Mouse (Mus musculus) fat pad, adult 2 months (tissue): Measurements from ENCODE around the gene Nyap1.
"Not testable (repeated sequence)": the region's sequence is repeated elsewhere in the genome, so short reads cannot be mapped to it uniquely, and the experiment has no call there.

Experiments used
- DNase-seq: peaks from one replicate; pipeline ENCODE4 v3.0.0-alpha.2; 2011; ENCODE audit warnings: low read depth, low spot score; ENCODE audit errors: extremely low read depth

Gene Nyap1

GRCm38 (mm10) chr5:137745214-137746171 is 4.1 kb upstream of the Nyap1 start, which contains the start of gene Tsc22d4:
TSS of gene Tsc22d4 (plus strand) at chr5:137745730.
- no peak for DNase-seq

- no peak for DNase-seq
Observed at GRCm38 (mm10) chr5:137744197-137744596, 2.8 kb upstream of the Nyap1 start.

- DNase-seq: no peak
Observed at GRCm38 (mm10) chr5:137742836-137743235, 1.4 kb upstream of the Nyap1 start.

DNA sequence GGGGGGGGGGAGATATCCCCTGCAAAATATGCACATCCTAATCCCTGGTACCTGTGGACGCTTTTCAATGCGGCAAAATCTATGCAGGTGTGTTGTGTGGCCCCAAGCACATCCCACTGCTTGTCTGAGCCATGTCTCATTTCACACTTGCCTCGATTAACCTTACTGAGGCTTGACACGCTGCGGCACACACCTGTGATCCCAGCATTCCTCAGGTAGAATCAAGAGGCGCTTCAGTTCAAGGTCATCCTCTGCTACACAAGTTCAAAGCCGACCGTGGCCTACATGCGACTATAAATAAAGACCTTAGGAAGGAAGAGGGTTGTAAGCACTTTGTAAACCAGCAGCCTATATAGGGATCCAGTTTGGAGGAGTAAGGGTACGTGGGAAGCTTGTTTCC is 641 bp upstream of the Nyap1 start:
- DNase-seq: no peak

- no peak for DNase-seq
Observed at GRCm38 (mm10) chr5:137740506-137740905, 901 bp downstream of the Nyap1 start.

GRCm38 (mm10) chr5:137739471-137739870 is 1.9 kb downstream of the Nyap1 start:
- DNase-seq: no peak

- DNase-seq: no peak
Observed at GRCm38 (mm10) chr5:137738516-137738915, 2.9 kb downstream of the Nyap1 start.

- no peak for DNase-seq
Observed at GRCm38 (mm10) chr5:137737400-137737940, 3.9 kb downstream of the Nyap1 start.

DNA sequence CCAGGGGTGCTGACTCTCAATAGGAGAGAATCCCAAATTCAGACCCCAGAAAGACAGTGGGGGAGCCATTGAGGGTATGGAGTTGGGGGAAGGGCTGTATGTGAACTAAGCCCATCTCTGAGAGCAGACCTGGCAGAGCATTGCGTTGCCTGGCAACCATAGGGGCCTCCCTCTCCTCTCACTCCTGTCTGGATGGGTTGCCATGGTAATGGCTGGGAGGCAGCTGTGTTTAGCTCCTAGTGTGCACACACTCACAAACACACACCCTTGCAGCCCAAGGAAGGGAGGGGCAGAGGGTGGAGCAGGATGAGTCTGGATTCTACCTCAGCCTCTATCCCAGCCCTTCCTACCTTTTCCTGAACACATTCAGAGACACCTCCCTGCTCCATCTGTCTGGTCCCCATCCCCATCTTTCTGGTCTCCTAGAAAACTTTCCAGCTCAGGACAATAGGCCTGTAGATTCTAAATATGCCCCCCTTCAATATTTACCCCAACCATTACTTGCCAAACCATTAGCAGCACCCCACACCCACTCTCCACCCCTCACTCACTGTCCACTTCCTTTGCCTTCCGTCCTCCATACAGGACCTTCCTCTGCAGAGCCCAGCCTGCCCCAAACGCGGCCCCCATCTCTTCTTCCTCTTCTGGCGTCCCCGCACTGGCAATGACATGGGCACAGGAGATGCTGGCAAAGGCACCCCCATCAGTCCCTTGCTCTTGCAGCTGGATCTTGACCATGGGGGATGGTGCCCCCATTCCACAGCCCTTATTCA is 6.9 kb downstream of the Nyap1 start:
- DNase-seq: no peak

GRCm38 (mm10) chr5:137733638-137734288 is 7.6 kb downstream of the Nyap1 start:
- no peak for DNase-seq

GRCm38 (mm10) chr5:137726767-137727166 is 14.6 kb downstream of the Nyap1 start:
- no peak for DNase-seq

- no peak for DNase-seq
Observed at GRCm38 (mm10) chr5:137723840-137724239, 17.6 kb downstream of the Nyap1 start.

DNA sequence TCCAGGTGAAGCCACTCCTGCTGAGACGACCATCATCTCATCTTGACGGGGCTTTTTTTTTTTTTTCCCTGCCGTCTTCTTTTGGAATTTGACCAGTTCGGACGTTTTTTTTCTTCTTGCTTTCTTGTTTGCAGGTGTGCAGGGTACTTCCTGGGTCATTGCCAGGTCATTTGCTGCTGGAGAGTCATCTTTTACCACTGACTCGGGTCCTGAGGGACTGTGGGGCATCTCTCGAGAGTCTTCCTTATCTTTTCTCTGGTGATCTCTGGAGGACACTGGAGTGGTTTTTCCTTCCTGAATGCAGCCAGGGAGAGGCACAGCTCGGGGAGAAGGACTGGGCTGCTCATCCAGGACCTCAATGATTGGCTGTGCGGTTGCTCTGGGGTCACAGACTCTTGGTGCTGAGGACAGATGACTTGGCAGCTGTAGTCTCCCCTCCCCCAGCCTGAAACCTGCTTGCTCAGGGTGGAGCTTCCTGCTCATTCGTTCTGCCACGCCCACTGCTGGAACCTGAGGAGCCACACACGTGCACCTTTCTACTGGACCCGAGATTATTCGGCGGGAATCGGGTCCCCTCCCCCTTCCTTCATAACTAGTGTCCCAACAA is 20.7 kb downstream of the Nyap1 start:
- not testable (repeated sequence) for DNase-seq

- no peak for DNase-seq
Observed at GRCm38 (mm10) chr5:137719088-137719487, 22.3 kb downstream of the Nyap1 start.

DNA sequence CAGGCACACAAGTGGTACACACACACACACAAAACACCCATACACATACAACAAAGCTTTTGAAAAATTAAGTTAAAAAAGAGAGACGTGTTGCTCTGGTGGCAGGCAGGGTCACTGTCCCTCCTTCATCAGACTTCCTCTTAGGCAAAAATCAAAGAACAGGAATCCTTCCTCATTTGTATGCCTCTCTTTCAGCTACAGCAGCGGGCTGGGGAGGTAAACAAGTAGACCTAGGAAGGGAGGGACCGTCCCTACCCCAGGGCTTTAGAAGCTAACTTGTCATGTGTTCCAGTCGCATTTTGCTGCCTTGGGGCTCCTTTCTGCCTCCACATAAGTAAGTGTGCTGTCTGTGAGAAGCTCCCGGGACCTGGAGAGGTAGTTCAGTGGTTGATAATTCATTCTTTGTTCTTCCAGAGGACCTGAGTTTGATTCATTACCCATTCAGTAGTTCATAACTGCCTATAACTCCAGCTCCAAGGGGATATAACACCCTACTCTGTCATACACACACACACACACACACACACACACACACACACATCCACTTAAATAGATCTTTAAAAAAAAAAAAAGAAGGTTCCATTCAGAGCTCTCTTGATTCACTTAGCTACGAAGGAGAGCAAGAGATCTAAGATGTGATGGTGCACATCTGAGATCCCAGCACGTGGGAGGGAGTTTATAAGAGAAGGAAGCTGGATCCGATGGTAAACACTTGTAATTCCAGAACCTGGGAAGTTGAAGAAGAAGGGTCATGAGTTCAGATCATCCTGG is 23.2 kb downstream of the Nyap1 start:
- no peak for DNase-seq

DNA sequence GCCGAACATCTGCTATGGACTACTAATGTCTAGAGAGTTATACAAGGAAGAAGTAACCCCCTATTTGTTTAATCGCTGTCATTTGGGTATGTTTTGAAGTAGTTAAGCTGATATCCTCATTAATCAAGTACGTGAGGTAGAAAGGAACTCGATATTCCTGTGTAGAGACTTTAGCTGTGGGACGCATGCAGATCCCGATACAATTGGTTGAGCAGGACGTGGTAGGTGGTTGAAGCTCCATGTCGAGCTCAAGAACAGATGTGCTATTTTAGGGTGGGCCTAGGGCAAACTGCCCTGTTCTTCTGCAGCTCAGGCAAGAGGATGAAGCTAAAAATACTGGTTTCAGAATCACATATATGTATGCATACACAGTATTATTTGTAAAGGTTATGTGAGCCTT is 25.7 kb downstream of the Nyap1 start:
- DNase-seq: no peak

DNA sequence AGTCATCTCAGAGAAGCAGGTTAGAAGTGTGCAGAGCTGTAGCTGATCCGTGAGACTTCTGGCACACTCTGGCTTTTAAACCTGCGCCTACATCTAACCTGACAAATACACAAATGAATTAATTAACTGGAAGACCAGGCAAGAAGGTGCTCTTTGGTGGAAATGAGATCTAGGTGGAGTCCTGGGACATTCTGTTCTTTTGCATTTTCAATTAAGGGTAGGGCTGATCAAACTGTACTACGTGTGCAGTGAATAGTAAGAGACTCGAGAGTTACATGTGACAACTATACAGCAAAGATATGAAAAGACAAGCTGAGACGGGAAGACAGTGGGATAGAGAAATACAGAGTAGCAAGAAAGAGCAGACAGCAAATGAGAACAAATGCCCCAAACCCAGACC is 28.0 kb downstream of the Nyap1 start:
- DNase-seq: no peak

DNA sequence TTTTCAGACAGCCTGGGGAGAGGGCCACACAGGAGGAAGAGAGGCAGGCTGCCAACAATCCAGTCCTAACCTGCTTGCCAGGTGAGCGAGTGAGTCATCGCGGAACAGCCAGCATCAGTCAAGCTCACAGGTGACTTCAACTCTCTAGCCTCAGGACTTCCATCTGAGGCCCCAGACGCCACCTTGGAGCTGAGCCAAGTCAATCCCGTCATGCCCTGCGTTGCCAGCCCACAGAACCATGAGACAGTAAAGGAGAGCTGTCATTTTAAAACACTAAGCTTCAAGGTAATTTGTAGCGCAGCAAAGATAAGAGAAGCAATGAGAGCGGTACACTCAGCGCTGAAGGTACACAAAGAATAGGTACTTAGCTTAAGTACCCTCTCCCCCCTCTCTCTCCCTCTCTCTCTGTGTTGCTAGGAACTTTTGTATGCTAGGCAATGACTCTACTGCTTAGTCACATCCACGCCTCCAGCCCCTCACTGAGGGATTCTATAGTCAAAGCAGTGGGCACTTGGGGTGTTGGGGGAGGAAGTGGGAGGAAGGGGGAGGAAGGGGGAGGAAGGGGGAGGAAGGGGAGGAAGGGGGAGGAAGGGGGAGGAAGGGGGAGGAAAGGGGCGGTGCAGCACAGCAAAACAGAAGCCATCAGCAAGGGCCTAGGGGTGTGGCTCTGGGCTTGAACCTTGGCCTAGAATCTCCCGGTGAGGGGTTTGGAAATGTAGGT is 34.3 kb downstream of the Nyap1 start:
- DNase-seq: peak; percentile 91

DNA sequence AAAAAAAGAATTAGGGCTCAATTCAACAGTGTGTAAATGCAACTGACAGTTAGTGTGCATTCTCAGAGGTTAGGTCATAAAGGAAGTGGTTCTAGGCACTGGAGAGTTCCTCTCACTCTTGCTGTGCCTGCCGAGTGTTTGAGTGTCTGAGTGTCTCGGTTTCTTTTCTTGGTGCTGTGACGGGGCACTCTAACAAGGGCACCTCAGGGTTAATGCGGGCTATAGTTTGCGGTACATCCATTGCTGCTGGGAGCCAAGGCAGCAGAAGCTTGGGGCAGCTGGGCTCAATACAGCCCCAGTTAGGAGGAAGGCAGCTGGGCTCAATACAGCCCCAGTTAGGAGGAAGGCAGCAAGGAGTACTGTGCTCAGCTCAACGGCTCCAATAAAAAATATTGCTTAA is 36.2 kb downstream of the Nyap1 start:
- DNase-seq: no peak
